Comparison of ENCODE assay signal across 10 mouse cellular contexts in genomic region chr19:3890181-3890580, GRCm38 (mm10). TPM values are rescaled to one million over a fixed set of nuclear protein-coding genes. Genes with fewer than 3 reads are reported as not detected.
DNase-seq lines count a peak whose midpoint lies in the region; ATAC-seq and TF ChIP-seq lines count a peak whose summit lies in the region.
"Had no signal": no experiment of that assay in that cellular context is flagged by ENCODE, and none has a peak within 500 bp of the region (broad histone marks: within the 10 kb centered on the region; RNA-seq: fewer than 3 reads in every experiment).

No protein-coding gene starts in this region.

- no peak for TF ChIP-seq EP300 in heart, postnatal 0 days (IDR thresholded peaks at IDR 0.05; ENCODE audit: low read depth)
- TF ChIP-seq EP300 in MEL (IDR thresholded peaks at IDR 0.05; ENCODE audit: low read depth in 1 of 2, low read length in 2 of 2): no peak

- H3K36me3 ChIP-seq in heart, postnatal 0 days (replicated peaks; ENCODE audit: control insufficient read depth, insufficient read depth, low read length): peaks cover 78% of the 10 kb centered on the region
- no peaks in the 10 kb centered on the region; a peak in 2 of 4 replicates for H3K36me3 ChIP-seq in MEL (ENCODE audit: control insufficient read depth in 1 of 2, insufficient read depth in 2 of 2, low read length in 2 of 2)

- H3K27me3 ChIP-seq in heart, postnatal 0 days (ENCODE audit: control insufficient read depth, insufficient read depth, low read length): no peaks in the 10 kb centered on the region
- H3K27me3 ChIP-seq in MEL (ENCODE audit: control insufficient read depth in 1 of 2, insufficient read depth in 2 of 2, low read length in 2 of 2): no peaks in the 10 kb centered on the region
- H3K27me3 ChIP-seq: forebrain, embryonic 12.5 days; heart, embryonic 12.5 days had no signal

- H3K4me3 ChIP-seq in heart, postnatal 0 days (ENCODE audit: low read depth, low read length): no peak overlapping the region
- H3K4me3 ChIP-seq in MEL (ENCODE audit: control insufficient read depth in 1 of 2, insufficient read depth in 1 of 2, low read depth in 2 of 2, low read length in 2 of 2): no peak overlapping the region
- H3K4me3 ChIP-seq: forebrain, embryonic 12.5 days; heart, embryonic 12.5 days had no signal

- no peaks in the 10 kb centered on the region for H3K9me3 ChIP-seq in heart, postnatal 0 days (replicated peaks; ENCODE audit: control insufficient read depth, low read length)
- no peaks in the 10 kb centered on the region for H3K9me3 ChIP-seq in MEL (replicated peaks; ENCODE audit: insufficient read depth, low read length)
- H3K9me3 ChIP-seq: forebrain, embryonic 12.5 days; heart, embryonic 12.5 days had no signal

- H3K4me1 ChIP-seq in heart, postnatal 0 days (ENCODE audit: control insufficient read depth, insufficient read depth): no peaks in the 10 kb centered on the region
- H3K4me1 ChIP-seq in MEL (ENCODE audit: control insufficient read depth in 1 of 2, insufficient read depth in 2 of 2, low read length in 2 of 2): no peaks in the 10 kb centered on the region

- no peak for DNase-seq in heart, postnatal 0 days (ENCODE audit: low spot score)
- DNase-seq in heart, adult 18-20 months: no peak
- peak; percentile 51 for DNase-seq in lung, postnatal 14 days
- no peak for DNase-seq in lung, postnatal 10 days
- DNase-seq in MEL (ENCODE audit: low read depth, low spot score): peak; percentile 53
- no peak for DNase-seq in ovary, postnatal 36 days (ENCODE audit: low spot score)
- no peak for DNase-seq in layer of hippocampus, adult 9-11 months

- H3K9ac ChIP-seq in heart, postnatal 0 days (replicated peaks; ENCODE audit: low read depth, low read length): no peak overlapping the region
- H3K9ac ChIP-seq in MEL (ENCODE audit: control insufficient read depth, low read depth, low read length, poor library complexity, severe bottlenecking): no peak overlapping the region
- H3K9ac ChIP-seq: forebrain, embryonic 12.5 days; heart, embryonic 12.5 days had no signal

- TF ChIP-seq RAD21 in MEL (IDR thresholded peaks at IDR 0.05; ENCODE audit: low read depth, low read length): peak; percentile 43

- peak; percentile 31 for TF ChIP-seq CTCF in heart, postnatal 0 days (IDR thresholded peaks at IDR 0.05; ENCODE audit: low read depth)
- peak; percentile 34 to 75 (median 70); a peak in 5 of 6 replicates for TF ChIP-seq CTCF in MEL (IDR thresholded peaks at IDR 0.05 in 2 of 3, conservative IDR thresholded peaks at IDR 0.05 in 1 of 3; ENCODE audit: control insufficient read depth in 1 of 3, insufficient read depth in 1 of 3, low read depth in 2 of 3, low read length in 3 of 3, poor library complexity in 1 of 3, severe bottlenecking in 1 of 3)

- no peak overlapping the region for H3K27ac ChIP-seq in heart, postnatal 0 days (ENCODE audit: low read depth)
- H3K27ac ChIP-seq in MEL (ENCODE audit: control insufficient read depth, low read depth, low read length): no peak overlapping the region
- H3K27ac ChIP-seq: forebrain, embryonic 12.5 days had no signal

- TF ChIP-seq POLR2A in MEL (IDR thresholded peaks at IDR 0.05; ENCODE audit: control insufficient read depth in 1 of 2, insufficient read depth in 1 of 2, low read depth in 1 of 2, low read length in 2 of 2, poor library complexity in 1 of 2): no peak

- WGBS in heart, postnatal 0 days: 83% methylated on average over 8 of the region's 8 CpGs

- ATAC-seq in heart, postnatal 0 days (ENCODE audit: insufficient read depth, low read depth): no peak
- ATAC-seq in megakaryocyte progenitor cell, adult 5-6 weeks (replicated peaks; ENCODE audit: poor library complexity): peak; percentile 65; the same call in 1 of the 2 replicates

- no peaks in the 10 kb centered on the region for H3K79me2 ChIP-seq in MEL (ENCODE audit: control insufficient read depth, insufficient read depth, low read length, poor library complexity)

- no peak overlapping the region for H3K4me2 ChIP-seq in heart, postnatal 0 days (ENCODE audit: low read depth, low read length)
- H3K4me2 ChIP-seq: forebrain, embryonic 12.5 days; heart, embryonic 12.5 days had no signal

TF ChIP-seq in MEL, 35 proteins besides CTCF, POLR2A, EP300 and RAD21:
- TF ChIP-seq E2F4 (IDR thresholded peaks at IDR 0.05; ENCODE audit: borderline replicate concordance, low read depth, low read length): no peak
- TF ChIP-seq POLR2AphosphoS5 (IDR thresholded peaks at IDR 0.05; ENCODE audit: borderline replicate concordance, low read depth, low read length): no peak
- 0 out of 2 replicates have a peak, but pooled peaks have one; percentile 20 for TF ChIP-seq ZC3H11A (IDR thresholded peaks at IDR 0.05; ENCODE audit: low read depth, low read length)
- no peak for TF ChIP-seq GABPA (IDR thresholded peaks at IDR 0.05; ENCODE audit: low read depth, low read length)
- no peak for TF ChIP-seq KAT2A (conservative IDR thresholded peaks at IDR 0.05; ENCODE audit: low read depth, low read length)
- TF ChIP-seq SMC3 (IDR thresholded peaks at IDR 0.05; ENCODE audit: low read depth, low read length): peak; percentile 70
- TF ChIP-seq HCFC1 (IDR thresholded peaks at IDR 0.05; ENCODE audit: low read depth, low read length): 0 out of 2 replicates have a peak, but pooled peaks have one; percentile 26
- no peak for TF ChIP-seq MXI1 (IDR thresholded peaks at IDR 0.05; ENCODE audit: low read depth, low read length)
- TF ChIP-seq ZNF384 (IDR thresholded peaks at IDR 0.05; ENCODE audit: low read depth, low read length): no peak
- no peak for TF ChIP-seq TBP (IDR thresholded peaks at IDR 0.05; ENCODE audit: low read depth, low read length)
- TF ChIP-seq CHD1 (IDR thresholded peaks at IDR 0.05; ENCODE audit: low read depth, low read length): no peak
- TF ChIP-seq ZMIZ1 (IDR thresholded peaks at IDR 0.05; ENCODE audit: low read depth, low read length): no peak
- no peak for TF ChIP-seq CHD2 (IDR thresholded peaks at IDR 0.05; ENCODE audit: low read length)
- no peak for TF ChIP-seq MAX (IDR thresholded peaks at IDR 0.05; ENCODE audit: low read length)

RNA-seq across cellular contexts. Expression of gene Tcirg1, which starts 16.8 kb away (rescaled TPM):
- 32.1 and 44.9 TPM in 2 replicates for total RNA-seq in heart, postnatal 0 days (2014; rRNA removed; ENCODE audit: low replicate concordance)
- 12.8 and 14.1 TPM in 2 replicates for polyA plus RNA-seq in heart, postnatal 0 days (2015; fragmentation: Nextera tagmentation; extraction: Ambion mirVana)
- 1 to 10 TPM; 8.0 to 9.2 TPM for total RNA-seq in heart, adult 18-20 months (2021)
- total RNA-seq in MEL (2012; rRNA removed): 17.0 and 21.4 TPM in 2 replicates
- 10 to 100 TPM in 1 of 2 experiments, not detected in 1; 32.6 TPM for polyA plus RNA-seq in MEL (2012; ENCODE audit: insufficient read depth in 1 of 2, insufficient read length in 2 of 2, low read depth in 1 of 2, low replicate concordance in 2 of 2, missing spikeins in 1 of 2)
- 122 and 178 TPM in 2 replicates for total RNA-seq in megakaryocyte progenitor cell, adult 5-6 weeks (2015)
- total RNA-seq in megakaryocyte progenitor cell, adult 5-6 weeks (2017): 208 and 211 TPM in 2 replicates

RNA-seq across cellular contexts. Expression of gene Ndufs8, which starts 22.4 kb away (rescaled TPM):
- 506 and 520 TPM in 2 replicates for total RNA-seq in heart, postnatal 0 days (2014; rRNA removed; ENCODE audit: low replicate concordance)
- polyA plus RNA-seq in heart, postnatal 0 days (2015; fragmentation: Nextera tagmentation; extraction: Ambion mirVana): 681 and 696 TPM in 2 replicates
- total RNA-seq in heart, adult 18-20 months (2021): 100 to 1,000 TPM; 489 to 502 TPM
- 204 and 205 TPM in 2 replicates for total RNA-seq in MEL (2012; rRNA removed)
- polyA plus RNA-seq in MEL (2012; ENCODE audit: insufficient read depth in 1 of 2, insufficient read length in 2 of 2, low read depth in 1 of 2, low replicate concordance in 2 of 2, missing spikeins in 1 of 2): 100 to 1,000 TPM in 1 of 2 experiments, not detected in 1; 243 TPM
- total RNA-seq in megakaryocyte progenitor cell, adult 5-6 weeks (2015): 239 and 257 TPM in 2 replicates
- total RNA-seq in megakaryocyte progenitor cell, adult 5-6 weeks (2017): 65.6 and 86.1 TPM in 2 replicates

RNA-seq across cellular contexts. Expression of gene Chka, which starts 38.6 kb away (rescaled TPM):
- total RNA-seq in heart, postnatal 0 days (2014; rRNA removed; ENCODE audit: low replicate concordance): 36.3 and 37.6 TPM in 2 replicates
- polyA plus RNA-seq in heart, postnatal 0 days (2015; fragmentation: Nextera tagmentation; extraction: Ambion mirVana): 13.3 and 13.6 TPM in 2 replicates
- 10 to 100 TPM; 11.8 to 15.5 TPM for total RNA-seq in heart, adult 18-20 months (2021)
- total RNA-seq in MEL (2012; rRNA removed): 11.1 and 12.5 TPM in 2 replicates
- 10 to 100 TPM in 1 of 2 experiments, not detected in 1; 21.0 TPM for polyA plus RNA-seq in MEL (2012; ENCODE audit: insufficient read depth in 1 of 2, insufficient read length in 2 of 2, low read depth in 1 of 2, low replicate concordance in 2 of 2, missing spikeins in 1 of 2)
- 39.7 and 43.8 TPM in 2 replicates for total RNA-seq in megakaryocyte progenitor cell, adult 5-6 weeks (2015)
- total RNA-seq in megakaryocyte progenitor cell, adult 5-6 weeks (2017): 38.2 and 39.8 TPM in 2 replicates

RNA-seq across cellular contexts. Expression of gene Aldh3b1, which starts 39.4 kb away (rescaled TPM):
- 1.9 and 2.1 TPM in 2 replicates for total RNA-seq in heart, postnatal 0 days (2014; rRNA removed; ENCODE audit: low replicate concordance)
- 3.1 and 3.2 TPM in 2 replicates for polyA plus RNA-seq in heart, postnatal 0 days (2015; fragmentation: Nextera tagmentation; extraction: Ambion mirVana)
- total RNA-seq in heart, adult 18-20 months (2021): 1 to 10 TPM; 1.3 to 2.0 TPM
- total RNA-seq in MEL (2012; rRNA removed): 0.07 and 0.08 TPM in 2 replicates
- polyA plus RNA-seq in MEL (2012; ENCODE audit: insufficient read depth in 1 of 2, insufficient read length in 2 of 2, low read depth in 1 of 2, low replicate concordance in 2 of 2, missing spikeins in 1 of 2): under 1 TPM in 1 of 2 experiments, not detected in 1; 0.10 TPM
- total RNA-seq in megakaryocyte progenitor cell, adult 5-6 weeks (2015): 5.0 and 6.9 TPM in 2 replicates
- 10.5 and 12.6 TPM in 2 replicates for total RNA-seq in megakaryocyte progenitor cell, adult 5-6 weeks (2017)

RNA-seq across cellular contexts. Expression of gene Unc93b1, which starts 44.8 kb away (rescaled TPM):
- total RNA-seq in heart, postnatal 0 days (2014; rRNA removed; ENCODE audit: low replicate concordance): 11.9 and 29.6 TPM in 2 replicates
- 15.5 and 18.1 TPM in 2 replicates for polyA plus RNA-seq in heart, postnatal 0 days (2015; fragmentation: Nextera tagmentation; extraction: Ambion mirVana)
- total RNA-seq in heart, adult 18-20 months (2021): 10 to 100 TPM; 17.7 to 23.9 TPM
- total RNA-seq in MEL (2012; rRNA removed): 4.3 and 4.7 TPM in 2 replicates
- 1 to 10 TPM in 1 of 2 experiments, not detected in 1; 8.2 TPM for polyA plus RNA-seq in MEL (2012; ENCODE audit: insufficient read depth in 1 of 2, insufficient read length in 2 of 2, low read depth in 1 of 2, low replicate concordance in 2 of 2, missing spikeins in 1 of 2)
- total RNA-seq in megakaryocyte progenitor cell, adult 5-6 weeks (2015): 95.9 and 111 TPM in 2 replicates
- 175 and 202 TPM in 2 replicates for total RNA-seq in megakaryocyte progenitor cell, adult 5-6 weeks (2017)

Comparison
In these comparisons a context has a peak if more than half of its experiments do, and no peak if none do; other contexts are left out.
1. DNase-seq: peak in lung, postnatal 14 days (single experiment) and MEL (single experiment); none in heart, postnatal 0 days (single experiment), heart, adult 18-20 months (0 of 2), lung, postnatal 10 days (single experiment), ovary, postnatal 36 days (single experiment) and layer of hippocampus, adult 9-11 months (single experiment).